ENCODE assay signal across 26 mouse cellular contexts in the genomic region with DNA sequence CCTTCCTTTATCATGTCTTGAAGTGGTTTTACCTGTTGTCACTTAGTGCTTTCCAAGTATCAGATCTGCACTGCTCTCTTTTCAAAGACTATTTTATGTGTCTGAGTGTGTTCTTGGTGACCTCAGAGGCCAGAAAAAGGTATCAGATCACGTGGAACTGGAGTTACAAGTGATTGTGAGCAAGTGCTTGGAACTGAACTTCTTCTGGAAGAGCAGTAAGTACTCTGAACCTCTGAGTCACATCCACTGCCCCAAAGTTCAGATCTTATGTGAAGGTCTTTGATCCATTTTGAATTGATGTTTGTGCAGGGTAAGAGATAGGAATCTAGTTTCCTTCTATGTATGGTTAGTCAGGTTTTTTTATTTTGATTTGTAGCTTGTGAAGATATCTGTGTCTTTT. TPM values are rescaled to one million over a fixed set of nuclear protein-coding genes. Genes with fewer than 3 reads are reported as not detected.
DNase-seq lines count a peak whose midpoint lies in the region; ATAC-seq lines count a peak whose summit lies in the region.
"Had no signal": no experiment of that assay in that cellular context is flagged by ENCODE, and none has a peak within 500 bp of the region (broad histone marks: within the 10 kb centered on the region; RNA-seq: fewer than 3 reads in every experiment).

No protein-coding gene starts in this region.

- no peak overlapping the region for H3K4me3 ChIP-seq in heart, embryonic 13.5 days
- no peak overlapping the region for H3K4me3 ChIP-seq in intestine, embryonic 15.5 days (replicated peaks)
- H3K4me3 ChIP-seq in midbrain, embryonic 13.5 days (replicated peaks) = no peak overlapping the region
- H3K4me3 ChIP-seq: forebrain, embryonic 10.5 days; forebrain, embryonic 13.5 days; heart, adult 2 months; hindbrain, embryonic 15.5 days had no signal

- ATAC-seq in CD4-positive, CD25-positive, alpha-beta regulatory T cell, adult 4 months = no peak
- ATAC-seq in heart, embryonic 13.5 days (ENCODE audit: extremely low read depth, insufficient number of reproducible peaks, low FRiP score, low TSS enrichment) = no peak
- ATAC-seq in intestine, embryonic 15.5 days = peak; percentile 46
- no peak for ATAC-seq in midbrain, embryonic 13.5 days
- ATAC-seq: forebrain, embryonic 13.5 days; forebrain, embryonic 16.5 days; Patski had no signal

- DNase-seq in CD4-positive, CD25-positive, alpha-beta regulatory T cell, adult 2 months (ENCODE audit: low read depth, low spot score) = peak; percentile 6
- DNase-seq in heart, adult 8-10 months (ENCODE audit: low spot score) = no peak
- peak; percentile 22 for DNase-seq in naive thymus-derived CD4-positive, alpha-beta T cell, adult 2 months (ENCODE audit: low read depth)
- DNase-seq in cerebellum, postnatal 25 days = no peak
- DNase-seq: adrenal gland, postnatal 10 days; B cell, adult 2 months; cerebellum, adult 11-12 months; cerebellum, adult 8-10 months; cerebellum, postnatal 10 days; gastrocnemius, postnatal 14 days; heart, adult 2 months; heart, postnatal 14 days; heart, postnatal 4 days; kidney, adult 2 months had no signal

- no peaks in the 10 kb centered on the region for H3K9me3 ChIP-seq in heart, embryonic 13.5 days
- no peaks in the 10 kb centered on the region for H3K9me3 ChIP-seq in intestine, embryonic 15.5 days
- H3K9me3 ChIP-seq in midbrain, embryonic 13.5 days = no peaks in the 10 kb centered on the region
- H3K9me3 ChIP-seq: forebrain, embryonic 10.5 days; forebrain, embryonic 13.5 days; G1E; hindbrain, embryonic 15.5 days had no signal

- peak overlapping the region; percentile 17; the same call in 1 of the 2 replicates for H3K9ac ChIP-seq in heart, embryonic 13.5 days
- H3K9ac ChIP-seq in intestine, embryonic 15.5 days = no peak overlapping the region
- H3K9ac ChIP-seq in midbrain, embryonic 13.5 days (replicated peaks) = no peak overlapping the region
- H3K9ac ChIP-seq: forebrain, embryonic 13.5 days; hindbrain, embryonic 15.5 days had no signal

- peaks cover 37% of the 10 kb centered on the region for H3K36me3 ChIP-seq in heart, embryonic 13.5 days
- H3K36me3 ChIP-seq in intestine, embryonic 15.5 days = 0 out of 2 replicates have a peak, but pooled peaks cover 6% of the 10 kb centered on the region
- peaks cover 21% of the 10 kb centered on the region for H3K36me3 ChIP-seq in midbrain, embryonic 13.5 days

- no peak overlapping the region for H3K4me2 ChIP-seq in heart, embryonic 13.5 days
- H3K4me2 ChIP-seq in intestine, embryonic 15.5 days (replicated peaks) = no peak overlapping the region
- no peak overlapping the region for H3K4me2 ChIP-seq in midbrain, embryonic 13.5 days (replicated peaks)
- H3K4me2 ChIP-seq: forebrain, embryonic 13.5 days; heart, embryonic 11.5 days; hindbrain, embryonic 15.5 days had no signal

- no peaks in the 10 kb centered on the region for H3K27me3 ChIP-seq in heart, embryonic 13.5 days (replicated peaks)
- H3K27me3 ChIP-seq in intestine, embryonic 15.5 days (replicated peaks) = no peaks in the 10 kb centered on the region
- no peaks in the 10 kb centered on the region for H3K27me3 ChIP-seq in midbrain, embryonic 13.5 days
- H3K27me3 ChIP-seq: CH12.LX; forebrain, embryonic 13.5 days; hindbrain, embryonic 15.5 days; Patski had no signal

- peaks cover 53% of the 10 kb centered on the region for H3K4me1 ChIP-seq in heart, embryonic 13.5 days
- 0 out of 2 replicates have a peak, but pooled peaks cover 7% of the 10 kb centered on the region for H3K4me1 ChIP-seq in intestine, embryonic 15.5 days (replicated peaks)
- H3K4me1 ChIP-seq in midbrain, embryonic 13.5 days (replicated peaks) = peaks cover 17% of the 10 kb centered on the region

- WGBS in heart, embryonic 13.5 days = 39% methylated on average over 1 of the region's 1 CpGs
- 35% methylated on average over 1 of the region's 1 CpGs for WGBS in intestine, embryonic 15.5 days
- WGBS in midbrain, embryonic 13.5 days = 74% methylated on average over 1 of the region's 1 CpGs

- no peak overlapping the region for H3K27ac ChIP-seq in heart, embryonic 13.5 days (replicated peaks)
- H3K27ac ChIP-seq in intestine, embryonic 15.5 days = no peak overlapping the region
- H3K27ac ChIP-seq in midbrain, embryonic 13.5 days = no peak overlapping the region
- H3K27ac ChIP-seq: forebrain, embryonic 10.5 days; forebrain, embryonic 13.5 days; heart, adult 2 months; hindbrain, embryonic 15.5 days had no signal

RNA-seq across cellular contexts. Expression of gene Gtf2b, which starts 5.7 kb away (rescaled TPM):
- polyA plus RNA-seq in CD4-positive, CD25-positive, alpha-beta regulatory T cell, adult 4 months (2017; shearing (Covaris generic)) = 10 to 100 TPM; 54.6 to 59.0 TPM
- polyA plus RNA-seq in heart, embryonic 13.5 days (2015; fragmentation: Nextera tagmentation; extraction: Ambion mirVana) = 60.1 and 61.1 TPM in 2 replicates
- 10 to 100 TPM; 17.8 to 20.6 (median 19.2) TPM for total RNA-seq in heart, adult 8-10 months (2022)
- polyA plus RNA-seq in intestine, embryonic 15.5 days (2015; fragmentation: Nextera tagmentation; extraction: Ambion mirVana) = 69.7 and 74.7 TPM in 2 replicates
- polyA plus RNA-seq in midbrain, embryonic 13.5 days (2015; fragmentation: Nextera tagmentation; extraction: Ambion mirVana) = 99.3 and 103 TPM in 2 replicates

Comparison
In these comparisons a context has a peak if more than half of its experiments do, and no peak if none do; other contexts are left out.
1. DNase-seq: peak in CD4-positive, CD25-positive, alpha-beta regulatory T cell, adult 2 months (single experiment) and naive thymus-derived CD4-positive, alpha-beta T cell, adult 2 months (single experiment); none in heart, adult 8-10 months (single experiment) and cerebellum, postnatal 25 days (0 of 2).